In the genomic region with DNA sequence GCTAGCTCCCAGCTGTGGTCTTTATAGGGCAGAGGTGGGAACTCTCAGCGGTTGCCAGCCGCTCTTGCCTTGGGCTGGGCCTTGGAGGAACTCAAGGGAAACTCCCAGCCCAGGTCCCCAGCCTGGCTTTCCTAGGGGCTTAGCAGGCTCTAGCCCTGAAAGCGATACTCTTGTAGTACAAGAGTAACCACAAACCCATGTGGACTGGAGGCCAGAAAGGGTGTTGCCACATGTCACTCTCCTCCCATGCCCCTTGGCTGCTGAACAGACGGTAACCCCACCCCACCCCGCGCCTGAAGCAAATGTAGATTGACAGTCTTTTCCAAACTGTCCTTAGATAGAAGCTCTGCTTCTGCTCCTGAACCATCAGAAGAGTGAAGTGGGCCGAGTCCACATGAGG, we compare ENCODE assay signal across 10 mouse cellular contexts. TPM values are rescaled to one million over a fixed set of nuclear protein-coding genes. Genes with fewer than 3 reads are reported as not detected.
A peak's percentile ranks its signal among the peaks of the same experiment; 100 is the strongest.
DNase-seq lines count a peak whose midpoint lies in the region; ATAC-seq and TF ChIP-seq lines count a peak whose summit lies in the region.
"Had no signal": no experiment of that assay in that cellular context is flagged by ENCODE, and none has a peak within 500 bp of the region (broad histone marks: within the 10 kb centered on the region; RNA-seq: fewer than 3 reads in every experiment).

No protein-coding gene starts in this region.

- peaks cover 31% of the 10 kb centered on the region for H3K4me1 ChIP-seq in liver, postnatal 0 days (ENCODE audit: insufficient read depth)
- peaks cover 17% of the 10 kb centered on the region for H3K4me1 ChIP-seq in stomach, embryonic 15.5 days
- H3K4me1 ChIP-seq in hindbrain, embryonic 12.5 days = peaks cover 14% of the 10 kb centered on the region

- 0 out of 2 replicates have a peak overlapping the region, but pooled peaks have one; percentile 3 for H3K4me2 ChIP-seq in liver, postnatal 0 days (ENCODE audit: low read depth, low read length)
- no peak overlapping the region for H3K4me2 ChIP-seq in stomach, embryonic 15.5 days
- H3K4me2 ChIP-seq in hindbrain, embryonic 12.5 days (replicated peaks) = no peak overlapping the region

- TF ChIP-seq CTCF in layer of hippocampus, adult 2 months (conservative IDR thresholded peaks at IDR 0.05) = no peak
- TF ChIP-seq CTCF in liver, postnatal 0 days (IDR thresholded peaks at IDR 0.05; ENCODE audit: low read depth) = no peak

- H3K27ac ChIP-seq in layer of hippocampus, adult 2 months = peak overlapping the region; percentile 20
- H3K27ac ChIP-seq in liver, postnatal 0 days (ENCODE audit: low read depth) = peak overlapping the region; percentile 59
- H3K27ac ChIP-seq in stomach, embryonic 15.5 days = 0 out of 2 replicates have a peak overlapping the region, but pooled peaks have one; percentile 40
- no peak overlapping the region for H3K27ac ChIP-seq in hindbrain, embryonic 12.5 days

- no peaks in the 10 kb centered on the region for H3K9me3 ChIP-seq in liver, postnatal 0 days (ENCODE audit: low read length)
- H3K9me3 ChIP-seq in stomach, embryonic 15.5 days = no peaks in the 10 kb centered on the region
- no peaks in the 10 kb centered on the region for H3K9me3 ChIP-seq in hindbrain, embryonic 12.5 days (replicated peaks)

- ATAC-seq in liver, postnatal 0 days = peak; percentile 88
- peak; percentile 68; the same call in 1 of the 2 replicates for ATAC-seq in stomach, embryonic 15.5 days (ENCODE audit: insufficient read depth, low FRiP score, low read depth)
- ATAC-seq in hindbrain, embryonic 12.5 days (ENCODE audit: low FRiP score) = no peak
- ATAC-seq: Patski had no signal

- no peak overlapping the region for H3K4me3 ChIP-seq in layer of hippocampus, adult 2 months
- H3K4me3 ChIP-seq in liver, postnatal 0 days (ENCODE audit: low read depth, low read length) = no peak overlapping the region
- H3K4me3 ChIP-seq in stomach, embryonic 15.5 days (replicated peaks) = no peak overlapping the region
- H3K4me3 ChIP-seq in hindbrain, embryonic 12.5 days = no peak overlapping the region
- H3K4me3 ChIP-seq: erythroblast, embryonic 14.5 days had no signal

- TF ChIP-seq EP300 in liver, postnatal 0 days (IDR thresholded peaks at IDR 0.05; ENCODE audit: low read depth) = no peak

- 30% methylated on average over 7 of the region's 7 CpGs for WGBS in liver, postnatal 0 days (ENCODE audit: insufficient replicate concordance)
- 52% methylated on average over 7 of the region's 7 CpGs for WGBS in stomach, embryonic 15.5 days
- 63% methylated on average over 7 of the region's 7 CpGs for WGBS in hindbrain, embryonic 12.5 days

- no peak for DNase-seq in layer of hippocampus, adult 2 months (ENCODE audit: low spot score in 2 of 2)
- no peak for DNase-seq in layer of hippocampus, adult 9-11 months
- peak; percentile 43 for DNase-seq in forelimb bud, embryonic 11.5 days (ENCODE audit: low read depth, low spot score)
- peak; percentile 59 for DNase-seq in liver, postnatal 0 days
- DNase-seq in right cerebral cortex, adult 18-20 months = no peak
- no peak for DNase-seq in right cerebral cortex, postnatal 36 days (ENCODE audit: low spot score in 2 of 2)

- no peaks in the 10 kb centered on the region for H3K27me3 ChIP-seq in liver, postnatal 0 days (ENCODE audit: insufficient read depth, low read length)
- no peaks in the 10 kb centered on the region for H3K27me3 ChIP-seq in stomach, embryonic 15.5 days (replicated peaks)
- no peaks in the 10 kb centered on the region for H3K27me3 ChIP-seq in hindbrain, embryonic 12.5 days
- H3K27me3 ChIP-seq: Patski had no signal

- no peak overlapping the region; the same call in 1 of the 2 replicates for H3K9ac ChIP-seq in liver, postnatal 0 days (replicated peaks)
- H3K9ac ChIP-seq in stomach, embryonic 15.5 days = no peak overlapping the region
- H3K9ac ChIP-seq in hindbrain, embryonic 12.5 days = no peak overlapping the region

- H3K36me3 ChIP-seq in liver, postnatal 0 days (replicated peaks; ENCODE audit: insufficient read depth, low read length) = no peaks in the 10 kb centered on the region
- H3K36me3 ChIP-seq in stomach, embryonic 15.5 days = no peaks in the 10 kb centered on the region
- H3K36me3 ChIP-seq in hindbrain, embryonic 12.5 days = no peaks in the 10 kb centered on the region

RNA-seq across cellular contexts. Expression of a gene that starts 55.1 kb away (rescaled TPM):
- 100 to 1,000 TPM; 133 to 141 TPM for total RNA-seq in layer of hippocampus, adult 2 months (2021)
- 5.0 TPM in 2 replicates for polyA plus RNA-seq in liver, postnatal 0 days (2015; fragmentation: Nextera tagmentation; extraction: Ambion mirVana)
- 11.5 and 15.3 TPM in 2 replicates for polyA plus RNA-seq in stomach, embryonic 15.5 days (2015; fragmentation: Nextera tagmentation; extraction: Ambion mirVana)
- polyA plus RNA-seq in hindbrain, embryonic 12.5 days (2016; fragmentation: Nextera tagmentation; extraction: Ambion mirVana) = 13.9 and 14.7 TPM in 2 replicates

RNA-seq across cellular contexts. Expression of a gene that starts 55.2 kb away (rescaled TPM):
- total RNA-seq in layer of hippocampus, adult 2 months (2021) = 100 to 1,000 TPM; 215 to 228 TPM
- 35.8 and 42.6 TPM in 2 replicates for polyA plus RNA-seq in liver, postnatal 0 days (2015; fragmentation: Nextera tagmentation; extraction: Ambion mirVana)
- polyA plus RNA-seq in stomach, embryonic 15.5 days (2015; fragmentation: Nextera tagmentation; extraction: Ambion mirVana) = 144 and 148 TPM in 2 replicates
- polyA plus RNA-seq in hindbrain, embryonic 12.5 days (2016; fragmentation: Nextera tagmentation; extraction: Ambion mirVana) = 290 and 303 TPM in 2 replicates

Comparison
In these comparisons a context has a peak if more than half of its experiments do, and no peak if none do; other contexts are left out.
1. DNase-seq: peak in forelimb bud, embryonic 11.5 days (single experiment) and liver, postnatal 0 days (single experiment); none in layer of hippocampus, adult 2 months (0 of 2), layer of hippocampus, adult 9-11 months (single experiment), right cerebral cortex, adult 18-20 months (single experiment) and right cerebral cortex, postnatal 36 days (0 of 2).